13 mouse cellular contexts compared by ENCODE assay signal in the genomic region with DNA sequence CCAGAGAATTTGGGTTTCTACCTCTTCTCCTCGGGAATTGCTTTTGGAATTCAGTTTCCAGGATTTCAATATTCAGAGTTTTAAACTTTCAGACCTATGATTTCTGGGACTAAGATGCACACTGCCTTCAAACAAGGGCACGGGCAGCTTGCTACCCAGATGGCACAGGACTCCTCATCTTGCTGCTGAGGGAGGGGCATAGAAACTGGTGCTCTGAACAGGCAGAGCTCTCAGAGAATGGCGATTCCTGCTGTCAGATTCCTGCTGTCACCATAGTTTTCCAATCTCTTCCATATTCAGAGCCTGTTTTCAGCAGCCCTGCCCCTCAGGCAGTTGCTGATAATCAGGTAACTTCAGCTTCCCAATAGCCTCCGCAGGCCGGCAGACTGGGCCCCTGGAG. TPM values are rescaled to one million over a fixed set of nuclear protein-coding genes. Genes with fewer than 3 reads are reported as not detected.
"Had no signal": no experiment of that assay in that cellular context is flagged by ENCODE, and none has a peak within 500 bp of the region (broad histone marks: within the 10 kb centered on the region; RNA-seq: fewer than 3 reads in every experiment).

No protein-coding gene starts in this region.

- H3K4me3 ChIP-seq: limb, embryonic 13.5 days; midbrain, embryonic 15.5 days; neural tube, embryonic 12.5 days had no signal

- H3K27me3 ChIP-seq: limb, embryonic 13.5 days; midbrain, embryonic 15.5 days; neural tube, embryonic 12.5 days had no signal

- H3K9ac ChIP-seq: limb, embryonic 13.5 days; liver, embryonic 14.5 days; midbrain, embryonic 15.5 days; neural tube, embryonic 12.5 days had no signal

- H3K9me3 ChIP-seq: limb, embryonic 13.5 days; midbrain, embryonic 15.5 days; neural tube, embryonic 12.5 days had no signal

- H3K27ac ChIP-seq: limb, embryonic 13.5 days; liver, embryonic 14.5 days; midbrain, embryonic 15.5 days; neural tube, embryonic 12.5 days; stomach, postnatal 0 days had no signal

- H3K4me2 ChIP-seq: limb, embryonic 13.5 days; midbrain, embryonic 15.5 days; neural tube, embryonic 12.5 days had no signal

- H3K4me1 ChIP-seq: limb, embryonic 13.5 days; midbrain, embryonic 15.5 days; neural tube, embryonic 12.5 days had no signal

- ATAC-seq: intestine, postnatal 0 days; midbrain, embryonic 15.5 days had no signal

- DNase-seq: kidney, adult 8-10 months; kidney, postnatal 25 days; left cerebral cortex, postnatal 4 days; lung, adult 18-20 months; right cerebral cortex, postnatal 14 days had no signal

RNA-seq across cellular contexts. Expression of a gene that starts 31.2 kb away (rescaled TPM):
- total RNA-seq: liver, adult 2 months; monocyte, adult 5-6 weeks had no signal
- polyA plus RNA-seq: liver, adult 2 months had no signal
